Mouse (Mus musculus): ENCODE results near the gene Med11.
"Not testable (repeated sequence)": the region's sequence is repeated elsewhere in the genome, so short reads cannot be mapped to it uniquely, and the experiment has no call there.

Med11 gene

DNA sequence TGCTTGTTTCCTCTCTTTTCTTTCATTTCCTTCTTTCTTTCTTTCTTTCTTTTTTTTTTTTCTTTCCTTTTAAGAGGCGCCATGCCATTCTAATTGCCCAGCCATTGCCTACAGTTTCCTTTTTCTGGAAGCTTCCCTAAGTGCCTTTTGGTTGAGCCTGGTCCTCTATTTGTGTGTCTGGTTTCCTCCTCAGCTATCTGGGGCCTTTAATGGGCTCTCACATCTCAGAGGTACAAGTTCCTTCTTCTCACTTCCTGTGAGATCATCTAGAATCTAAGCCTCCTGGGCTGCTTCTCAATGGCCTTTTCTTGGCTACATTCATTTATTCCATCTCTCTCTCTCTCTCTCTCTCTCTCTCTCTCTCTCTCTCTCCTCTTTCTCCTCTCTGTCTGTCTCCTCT, 4.3 kb upstream of the Med11 start:
- no peak for DNase-seq

GRCm38 (mm10) chr11:70450926-70451325, 793 bp upstream of the Med11 start:
- DNase-seq, result no peak

DNA sequence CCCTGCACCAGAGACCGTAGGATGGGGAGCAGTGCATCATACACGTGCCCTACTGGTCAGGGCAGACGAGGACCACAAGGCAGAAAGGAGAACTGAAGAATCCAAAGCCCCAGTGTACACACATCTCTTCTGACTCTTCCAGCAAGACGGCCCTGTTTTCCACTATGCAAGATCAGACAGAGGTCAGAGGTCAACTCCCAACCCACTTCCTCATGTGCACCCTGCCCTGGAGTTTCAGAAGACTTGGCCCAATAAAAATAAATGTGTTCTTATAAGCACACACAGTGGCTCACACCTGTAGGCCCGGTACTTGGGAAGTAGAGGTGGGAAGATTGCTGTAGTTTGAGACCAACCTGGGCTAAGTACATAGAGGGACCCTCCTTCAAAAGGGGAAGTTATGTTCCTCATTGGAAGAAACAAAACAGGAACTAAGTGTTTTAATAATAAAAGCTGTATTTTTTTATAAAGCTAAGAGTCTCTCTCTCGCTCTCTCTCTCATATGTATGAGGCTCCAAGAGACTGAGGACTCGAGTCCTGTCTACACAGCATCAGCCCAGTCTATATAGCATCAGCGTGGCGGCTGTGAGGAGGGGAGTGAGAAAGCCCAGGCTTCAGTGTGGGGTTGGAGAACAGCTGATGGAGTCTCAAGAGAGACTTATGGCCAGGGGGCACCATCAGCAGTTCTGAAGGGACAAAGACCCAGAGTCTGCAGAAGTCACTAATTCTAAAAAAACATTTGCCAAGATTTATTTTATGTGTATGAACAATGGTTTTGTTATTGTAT, 1.7 kb downstream of the Med11 start:
- no peak for DNase-seq

DNA sequence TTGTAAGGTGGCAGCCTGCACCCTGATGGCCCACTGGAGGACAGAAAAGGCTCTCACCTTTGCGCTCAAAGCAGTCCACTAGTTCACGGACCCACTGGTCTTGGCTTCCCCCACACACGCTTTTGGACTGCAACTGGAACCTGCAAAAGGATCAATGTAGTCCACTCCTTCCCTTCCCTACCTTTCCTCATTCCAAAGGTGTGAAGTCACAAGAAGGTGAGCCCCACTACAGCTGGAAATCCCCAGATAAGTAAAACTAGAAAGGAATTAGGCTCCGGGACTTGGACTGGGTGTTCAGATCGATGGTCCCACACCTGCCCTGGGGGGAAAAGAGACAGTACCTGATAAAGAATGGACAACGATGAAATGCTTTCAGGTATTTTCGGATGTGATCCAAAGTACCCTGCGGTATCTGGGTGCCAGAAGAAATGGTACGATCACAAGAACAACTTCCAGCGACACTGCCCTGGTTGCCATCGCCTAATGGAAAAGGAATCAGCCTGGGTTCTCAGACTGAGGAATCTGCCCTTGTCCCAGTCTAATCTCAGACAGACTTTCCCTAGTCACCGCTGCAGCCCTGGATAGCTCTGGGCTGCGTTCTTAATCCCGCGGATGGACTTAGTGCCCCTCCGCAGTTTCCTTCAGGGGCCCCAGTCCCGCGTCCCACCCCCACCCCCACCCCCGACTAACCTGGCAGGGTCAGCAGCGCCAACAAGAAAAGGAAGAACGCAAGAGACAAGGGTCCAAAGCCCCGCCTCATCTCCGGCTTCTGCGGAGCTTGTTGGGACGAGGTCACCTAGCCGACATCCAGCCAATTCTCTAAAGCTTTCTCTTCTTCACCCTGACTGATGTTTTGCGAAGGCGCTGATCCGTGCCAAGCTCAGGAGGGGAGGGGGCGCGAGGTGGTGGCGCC, 7.2 kb downstream of the Med11 start, which contains the start of gene Zmynd15:
Gene Zmynd15 (plus strand): TSS at position 746 of the 913 bp plus-strand sequence.
- no peak for DNase-seq

GRCm38 (mm10) chr11:70459601-70460101, 7.9 kb downstream of the Med11 start, which contains the start of gene Cxcl16:
Gene Cxcl16 (minus strand): TSS chr11:70459984.
- DNase-seq, result peak; percentile 62

DNA sequence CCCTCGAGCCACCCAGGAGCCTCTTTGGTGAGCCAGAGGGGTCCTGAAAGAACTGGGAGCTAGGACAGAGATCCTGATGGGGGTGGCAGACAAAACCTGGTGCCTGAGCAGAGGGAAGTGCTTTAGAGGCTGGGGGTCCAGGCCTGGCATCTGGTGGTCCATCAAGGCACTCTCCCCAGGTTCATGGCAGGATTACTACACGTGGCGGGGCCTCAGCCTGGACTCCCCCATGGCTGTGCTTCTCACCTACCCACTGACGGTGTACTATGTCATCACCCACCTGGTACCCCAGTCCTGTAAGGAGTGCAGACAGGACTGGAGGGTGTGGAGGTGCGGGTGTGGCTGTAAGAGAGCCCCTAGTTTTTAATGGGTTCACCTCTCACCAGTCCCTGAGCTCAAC, 12.3 kb downstream of the Med11 start:
- no peak for DNase-seq

GRCm38 (mm10) chr11:70465211-70465610, 13.5 kb downstream of the Med11 start:
- no peak for DNase-seq

DNA sequence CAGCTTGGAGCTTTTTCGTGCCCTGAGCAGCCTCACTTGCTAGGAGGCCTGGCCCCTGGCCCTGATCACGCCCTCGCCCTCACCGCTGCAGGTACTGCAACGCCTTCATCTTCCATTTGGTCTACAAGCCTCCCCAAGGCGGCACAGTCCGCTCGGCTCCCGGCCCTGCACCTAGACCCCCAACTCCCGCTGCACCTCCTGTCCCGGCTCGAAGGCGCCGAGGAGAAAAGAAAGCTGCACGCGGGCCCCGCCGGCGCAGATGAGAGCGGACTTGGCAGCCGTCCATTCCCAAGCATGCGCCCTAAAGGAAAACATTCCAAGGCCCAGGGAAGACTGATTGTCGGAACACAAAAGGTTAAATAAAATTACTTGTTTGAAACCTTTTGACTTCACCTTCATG, 14.1 kb downstream of the Med11 start:
- DNase-seq, result peak; percentile 49

DNA sequence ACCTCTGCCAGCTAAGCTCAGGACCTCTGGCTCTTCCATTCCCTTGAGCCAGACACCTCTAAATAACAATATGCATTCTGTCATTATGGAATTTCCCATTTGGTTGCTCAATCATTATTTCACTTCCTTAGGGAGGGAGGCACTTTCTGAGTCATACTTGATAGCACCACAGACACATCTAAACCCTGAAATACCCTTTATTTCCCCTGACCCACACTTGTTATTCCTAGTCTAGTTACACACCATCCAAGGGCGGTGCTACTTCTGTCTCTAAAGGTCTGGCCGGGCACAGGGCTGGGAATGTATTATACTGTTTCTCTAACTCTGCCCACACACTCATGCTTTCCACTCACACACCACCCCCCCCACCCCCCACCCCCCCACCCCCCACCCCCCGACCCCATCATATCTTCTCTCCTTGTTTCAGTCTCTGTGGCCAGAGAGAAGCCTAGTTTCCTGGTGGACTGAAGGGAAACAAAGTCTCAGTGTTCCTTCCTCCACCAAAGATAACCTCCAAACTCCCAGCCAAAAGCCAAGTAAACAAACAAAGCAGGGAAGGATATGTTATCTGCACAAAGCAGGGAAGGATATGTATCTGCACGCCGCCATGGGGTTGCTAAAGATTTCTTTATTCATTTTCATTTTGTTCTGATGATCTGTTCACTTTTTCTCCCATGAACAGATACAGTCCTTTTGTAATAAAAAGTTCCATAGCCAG, 16.3 kb downstream of the Med11 start:
- no peak for DNase-seq

GRCm38 (mm10) chr11:70469764-70470163, 18.0 kb downstream of the Med11 start:
- DNase-seq, result no peak

GRCm38 (mm10) chr11:70472716-70473115, 21.0 kb downstream of the Med11 start:
- DNase-seq, result peak; percentile 84

DNA sequence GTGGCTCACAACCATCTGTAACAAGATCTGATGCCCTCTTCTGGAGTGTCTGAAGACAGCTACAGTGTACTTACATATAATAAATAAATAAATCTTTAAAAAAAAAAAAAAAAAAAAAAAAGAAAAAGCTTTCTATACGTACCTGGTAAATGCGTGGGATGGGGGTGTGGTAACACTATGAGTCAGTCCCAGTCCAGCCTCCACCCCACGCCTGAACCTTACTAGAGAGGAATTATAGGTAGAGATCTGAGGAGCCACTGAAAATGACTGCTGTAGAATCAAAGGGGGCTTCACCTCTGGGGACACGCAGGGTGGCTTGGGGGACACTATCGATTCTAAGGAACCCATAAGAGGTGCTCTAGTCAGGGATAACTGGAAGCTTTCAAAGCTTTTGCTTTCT, 21.6 kb downstream of the Med11 start:
- DNase-seq, result not testable (repeated sequence)

GRCm38 (mm10) chr11:70474872-70475534, 23.3 kb downstream of the Med11 start:
- DNase-seq, result peak; percentile 86

GRCm38 (mm10) chr11:70485498-70485897, 33.8 kb downstream of the Med11 start:
- DNase-seq, result no peak

DNA sequence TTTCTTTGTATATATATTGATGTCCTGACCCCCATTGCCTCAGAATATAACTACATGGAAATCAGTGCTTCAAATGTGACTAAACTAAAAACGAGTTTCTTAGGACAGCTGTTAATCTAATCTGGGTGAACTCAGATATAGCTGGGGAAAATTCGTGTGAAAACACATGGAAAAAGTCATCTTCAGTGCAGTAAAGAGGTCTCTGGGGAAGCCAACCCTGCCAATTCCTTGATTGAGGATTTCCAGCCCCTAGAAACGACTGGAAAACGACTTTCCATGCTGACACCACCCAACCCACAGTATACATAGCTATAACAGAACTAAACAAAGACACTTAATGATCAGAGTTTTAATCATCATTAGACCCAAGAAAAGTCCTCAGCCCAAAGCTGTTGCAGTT, 36.1 kb downstream of the Med11 start:
- DNase-seq, result no peak

DNA sequence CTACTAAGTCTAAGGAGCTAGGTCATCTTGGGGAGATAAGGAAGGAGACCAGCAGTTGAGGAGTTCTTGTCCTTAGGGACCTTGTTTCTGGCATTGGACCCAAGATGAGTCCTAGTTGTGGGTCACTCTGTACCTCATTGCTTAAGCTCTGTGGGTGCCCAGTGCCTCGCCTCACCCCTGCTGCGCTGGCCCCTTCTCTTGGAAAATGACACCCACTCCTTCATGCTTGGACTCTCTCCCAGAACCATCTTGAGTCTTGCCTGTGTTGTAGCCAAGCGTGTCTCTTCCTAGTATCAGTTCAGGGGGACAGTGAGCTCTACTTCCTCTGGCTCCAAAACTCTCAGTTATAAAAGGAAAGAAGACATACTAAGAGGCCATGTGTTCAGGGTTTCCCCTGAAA, 37.4 kb downstream of the Med11 start:
- no peak for DNase-seq

GRCm38 (mm10) chr11:70489684-70490083, 38.0 kb downstream of the Med11 start:
- DNase-seq, result no peak

- peak; percentile 69 for DNase-seq
Observed at GRCm38 (mm10) chr11:70499566-70500475, 48.1 kb downstream of the Med11 start.

- no peak for DNase-seq
Observed at GRCm38 (mm10) chr11:70500476-70500812, 48.7 kb downstream of the Med11 start.

DNA sequence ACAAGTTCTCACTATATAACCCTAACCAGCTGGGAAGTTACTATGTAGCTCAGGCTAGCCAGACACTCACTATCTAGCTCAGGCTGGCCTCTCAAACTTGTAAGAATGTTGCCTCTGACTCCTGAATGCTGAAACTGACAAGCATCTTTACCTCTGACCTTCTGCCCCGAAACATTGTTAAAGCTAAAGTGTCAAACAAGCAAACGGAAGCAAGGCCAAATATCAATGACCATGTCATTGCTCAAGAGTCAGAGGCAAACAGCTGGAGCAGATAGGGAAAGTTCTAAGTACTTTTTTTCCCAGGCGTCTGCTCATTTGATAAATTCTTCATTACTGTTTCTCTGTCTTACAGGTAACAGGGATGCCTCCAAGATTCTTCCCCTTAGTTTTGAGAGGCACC, 50.3 kb downstream of the Med11 start:
- no peak for DNase-seq
